Mouse (Mus musculus): ENCODE results near the gene Pym1.

The Pym1 gene

GRCm38 (mm10) chr10:128806086-128806485 is 58.4 kb downstream of the Pym1 start:
- DNase-seq: no peak

GRCm38 (mm10) chr10:128807018-128807417 is 59.3 kb downstream of the Pym1 start:
- no peak for DNase-seq

All from right cerebral cortex, adult 18-20 months (tissue).